Mouse (Mus musculus) brain, embryonic 14.5 days (tissue): ENCODE results near the gene Rmi2.

Experiments used
- CTCF ChIP-seq: fragments of 200-500 bp; IDR thresholded peaks from 2 replicates; pipeline ENCODE4 v1.5.1; 2012; ENCODE audit warnings: inconsistent platforms, mild to moderate bottlenecking, moderate library complexity, borderline replicate concordance; ENCODE audit not compliant: insufficient read depth, insufficient read length; ENCODE audit errors: extremely low read depth
- POLR2A ChIP-seq: fragments of 200-500 bp; IDR thresholded peaks from 2 replicates; pipeline ENCODE4 v1.6.1; 2012; ENCODE audit warnings: mild to moderate bottlenecking, inconsistent platforms, borderline replicate concordance; ENCODE audit not compliant: poor library complexity, insufficient read depth, insufficient read length, severe bottlenecking; ENCODE audit errors: extremely low read depth

DNA sequence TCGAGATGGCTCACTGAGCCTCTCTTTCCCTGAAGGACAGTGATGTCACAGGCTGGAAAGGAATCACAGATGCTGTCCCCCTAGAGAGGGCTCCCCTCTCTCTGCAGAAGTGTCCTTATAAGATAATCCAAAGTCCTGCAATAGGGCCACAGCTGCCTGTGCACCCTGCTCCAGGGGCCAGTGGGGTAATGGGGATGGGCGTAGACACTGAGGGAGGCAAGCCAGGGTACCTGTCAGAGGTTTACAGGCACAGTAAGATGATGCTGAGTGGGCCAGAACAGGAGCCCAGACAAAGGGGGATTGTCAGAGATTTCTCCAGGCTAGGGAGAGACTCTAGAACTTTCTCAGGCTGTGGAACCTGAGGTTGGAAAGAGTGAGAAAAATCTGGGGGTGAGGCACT lies 32.6 kb downstream of the Rmi2 start:
- TF ChIP-seq CTCF (no peak), POLR2A (no peak)
